Comparison of ENCODE assay signal across 8 mouse cellular contexts in genomic region chr17:35920862-35921562, GRCm38 (mm10). TPM values are rescaled to one million over a fixed set of nuclear protein-coding genes. Genes with fewer than 3 reads are reported as not detected.
A peak's percentile ranks its signal among the peaks of the same experiment; 100 is the strongest.
DNase-seq lines count a peak whose midpoint lies in the region; ATAC-seq lines count a peak whose summit lies in the region.

No protein-coding gene starts in this region.

- no peak overlapping the region for H3K4me3 ChIP-seq in limb, embryonic 13.5 days

- peaks cover 22% of the 10 kb centered on the region for H3K4me1 ChIP-seq in limb, embryonic 13.5 days

- peaks cover 38% of the 10 kb centered on the region for H3K36me3 ChIP-seq in limb, embryonic 13.5 days

- DNase-seq in layer of hippocampus, postnatal 10 days (ENCODE audit: low spot score in 2 of 2), result peak; percentile 44 to 67
- DNase-seq in layer of hippocampus, postnatal 36 days, result no peak
- DNase-seq in adipocyte (ENCODE audit: low spot score), result peak; percentile 80
- peak; percentile 61 for DNase-seq in forelimb bud, embryonic 11.5 days (ENCODE audit: low read depth, low spot score)
- DNase-seq in naive thymus-derived CD4-positive, alpha-beta T cell, adult 2 months (ENCODE audit: low read depth), result peak; percentile 61
- no peak for DNase-seq in testis, postnatal 14 days (ENCODE audit: low spot score)
- no peak for DNase-seq in layer of hippocampus, adult 9-11 months

- H3K27me3 ChIP-seq in limb, embryonic 13.5 days, result no peaks in the 10 kb centered on the region

- H3K9me3 ChIP-seq in limb, embryonic 13.5 days, result no peaks in the 10 kb centered on the region

- no peak overlapping the region for H3K9ac ChIP-seq in limb, embryonic 13.5 days

- 75% methylated on average over 5 of the region's 5 CpGs for WGBS in limb, embryonic 13.5 days

- H3K4me2 ChIP-seq in limb, embryonic 13.5 days (replicated peaks), result no peak overlapping the region

- ATAC-seq in limb, embryonic 13.5 days (ENCODE audit: low FRiP score, low read depth), result no peak

- peak overlapping the region; percentile 87; the same call in 1 of the 2 replicates for H3K27ac ChIP-seq in limb, embryonic 13.5 days

RNA-seq across cellular contexts. Expression of gene Ppp1r10, which starts 4.8 kb away (rescaled TPM):
- 10 to 100 TPM; 66.2 to 67.3 TPM for total RNA-seq in layer of hippocampus, postnatal 10 days (2021)
- 10 to 100 TPM; 78.6 to 82.8 TPM for total RNA-seq in layer of hippocampus, postnatal 36 days (2021)
- 42.4 and 43.7 TPM in 2 replicates for polyA plus RNA-seq in limb, embryonic 13.5 days (2015; fragmentation: Nextera tagmentation; extraction: Ambion mirVana)

RNA-seq across cellular contexts. Expression of gene Mrps18b, which starts 4.8 kb away (rescaled TPM):
- 10 to 100 TPM; 49.1 to 50.2 TPM for total RNA-seq in layer of hippocampus, postnatal 10 days (2021)
- 10 to 100 TPM; 37.0 to 39.3 TPM for total RNA-seq in layer of hippocampus, postnatal 36 days (2021)
- 67.1 and 67.5 TPM in 2 replicates for polyA plus RNA-seq in limb, embryonic 13.5 days (2015; fragmentation: Nextera tagmentation; extraction: Ambion mirVana)

RNA-seq across cellular contexts. Expression of gene Atat1, which starts 11.1 kb away (rescaled TPM):
- total RNA-seq in layer of hippocampus, postnatal 10 days (2021), result 100 to 1,000 TPM; 132 to 133 TPM
- 10 to 100 TPM; 60.6 to 61.7 TPM for total RNA-seq in layer of hippocampus, postnatal 36 days (2021)
- 128 and 139 TPM in 2 replicates for polyA plus RNA-seq in limb, embryonic 13.5 days (2015; fragmentation: Nextera tagmentation; extraction: Ambion mirVana)

RNA-seq across cellular contexts. Expression of gene 2310061I04Rik, which starts 23.8 kb away (rescaled TPM):
- 10 to 100 TPM; 69.4 to 77.2 TPM for total RNA-seq in layer of hippocampus, postnatal 10 days (2021)
- 10 to 100 TPM; 56.3 to 57.9 TPM for total RNA-seq in layer of hippocampus, postnatal 36 days (2021)
- 21.9 and 25.0 TPM in 2 replicates for polyA plus RNA-seq in limb, embryonic 13.5 days (2015; fragmentation: Nextera tagmentation; extraction: Ambion mirVana)

RNA-seq across cellular contexts. Expression of gene Dhx16, which starts 41.4 kb away (rescaled TPM):
- total RNA-seq in layer of hippocampus, postnatal 10 days (2021), result 10 to 100 TPM; 26.1 to 36.5 TPM
- 10 to 100 TPM; 32.0 to 37.4 TPM for total RNA-seq in layer of hippocampus, postnatal 36 days (2021)
- 41.8 and 42.5 TPM in 2 replicates for polyA plus RNA-seq in limb, embryonic 13.5 days (2015; fragmentation: Nextera tagmentation; extraction: Ambion mirVana)

Comparison
In these comparisons a context has a peak if more than half of its experiments do, and no peak if none do; other contexts are left out.
1. DNase-seq: peak in layer of hippocampus, postnatal 10 days (2 of 2), adipocyte (single experiment), forelimb bud, embryonic 11.5 days (single experiment) and naive thymus-derived CD4-positive, alpha-beta T cell, adult 2 months (single experiment); none in layer of hippocampus, postnatal 36 days (0 of 2), testis, postnatal 14 days (single experiment) and layer of hippocampus, adult 9-11 months (single experiment).